Mouse (Mus musculus): ENCODE data around the gene Sertad2. TPM values are rescaled to one million over a fixed set of nuclear protein-coding genes. Genes with fewer than 3 reads are reported as not detected.

The Sertad2 gene
- polyA plus RNA-seq, 1 experiment, result 11.5 TPM

DNA sequence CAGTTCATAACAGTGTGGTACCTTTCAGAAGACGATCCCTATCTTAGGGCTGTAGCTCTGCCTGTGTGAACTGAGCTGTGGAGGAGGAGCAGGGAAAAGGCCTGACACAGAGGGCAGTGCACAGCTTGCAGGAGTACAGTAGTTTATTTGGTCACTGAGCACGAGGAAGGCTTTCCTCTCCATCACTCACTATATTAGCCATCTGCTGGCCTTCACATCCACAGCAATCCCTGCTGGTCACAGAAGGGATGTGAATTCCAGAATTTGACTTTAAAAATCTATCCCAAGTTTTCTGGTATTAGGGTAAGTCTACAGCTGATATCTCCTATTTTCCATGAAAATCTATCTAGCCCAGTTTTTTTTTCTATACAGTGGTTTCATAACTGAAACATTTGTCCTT is 85.2 kb downstream of the Sertad2 start:
- TF ChIP-seq FLI1 (IDR thresholded peaks at IDR 0.05; ENCODE audit: low read length), result no peak
- TF ChIP-seq GATA1 (IDR thresholded peaks at IDR 0.05; ENCODE audit: borderline replicate concordance, low read length), result no peak
- Histone ChIP-seq H3K36me3 (replicated peaks; ENCODE audit: low read length) (no peaks in the 10 kb centered on the region), H3K9me3 (no peaks in the 10 kb centered on the region), H3K4me3 (replicated peaks) (no peak overlapping the region), H3K4me1 (peaks cover 36% of the 10 kb centered on the region), H3K27me3 (replicated peaks) (no peaks in the 10 kb centered on the region)

DNA sequence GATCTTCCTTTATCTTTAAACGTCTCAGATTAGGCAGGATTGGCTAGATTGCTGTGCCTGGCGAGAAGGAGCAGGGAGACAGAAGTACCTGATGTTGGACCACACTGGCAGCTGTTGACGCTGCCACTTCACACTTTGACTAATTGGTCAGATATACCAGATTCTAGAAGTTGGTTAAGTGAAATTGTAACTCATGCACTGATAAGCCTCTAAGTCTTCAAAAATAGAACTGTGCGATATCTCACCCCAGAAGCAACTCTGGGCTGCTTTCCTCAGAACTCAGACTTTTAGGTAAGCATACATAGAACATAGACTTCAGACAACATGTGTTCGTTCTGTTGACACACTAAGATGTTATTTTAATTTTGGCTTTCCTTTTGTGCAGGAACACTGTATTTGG is 86.6 kb downstream of the Sertad2 start:
- Histone ChIP-seq H3K4me1 (peaks cover 51% of the 10 kb centered on the region), H3K9me3 (no peaks in the 10 kb centered on the region), H3K27me3 (replicated peaks) (no peaks in the 10 kb centered on the region), H3K4me3 (replicated peaks) (no peak overlapping the region), H3K36me3 (replicated peaks; ENCODE audit: low read length) (no peaks in the 10 kb centered on the region)
- TF ChIP-seq GATA1 (IDR thresholded peaks at IDR 0.05; ENCODE audit: borderline replicate concordance, low read length) (no peak), FLI1 (IDR thresholded peaks at IDR 0.05; ENCODE audit: low read length) (no peak)

DNA sequence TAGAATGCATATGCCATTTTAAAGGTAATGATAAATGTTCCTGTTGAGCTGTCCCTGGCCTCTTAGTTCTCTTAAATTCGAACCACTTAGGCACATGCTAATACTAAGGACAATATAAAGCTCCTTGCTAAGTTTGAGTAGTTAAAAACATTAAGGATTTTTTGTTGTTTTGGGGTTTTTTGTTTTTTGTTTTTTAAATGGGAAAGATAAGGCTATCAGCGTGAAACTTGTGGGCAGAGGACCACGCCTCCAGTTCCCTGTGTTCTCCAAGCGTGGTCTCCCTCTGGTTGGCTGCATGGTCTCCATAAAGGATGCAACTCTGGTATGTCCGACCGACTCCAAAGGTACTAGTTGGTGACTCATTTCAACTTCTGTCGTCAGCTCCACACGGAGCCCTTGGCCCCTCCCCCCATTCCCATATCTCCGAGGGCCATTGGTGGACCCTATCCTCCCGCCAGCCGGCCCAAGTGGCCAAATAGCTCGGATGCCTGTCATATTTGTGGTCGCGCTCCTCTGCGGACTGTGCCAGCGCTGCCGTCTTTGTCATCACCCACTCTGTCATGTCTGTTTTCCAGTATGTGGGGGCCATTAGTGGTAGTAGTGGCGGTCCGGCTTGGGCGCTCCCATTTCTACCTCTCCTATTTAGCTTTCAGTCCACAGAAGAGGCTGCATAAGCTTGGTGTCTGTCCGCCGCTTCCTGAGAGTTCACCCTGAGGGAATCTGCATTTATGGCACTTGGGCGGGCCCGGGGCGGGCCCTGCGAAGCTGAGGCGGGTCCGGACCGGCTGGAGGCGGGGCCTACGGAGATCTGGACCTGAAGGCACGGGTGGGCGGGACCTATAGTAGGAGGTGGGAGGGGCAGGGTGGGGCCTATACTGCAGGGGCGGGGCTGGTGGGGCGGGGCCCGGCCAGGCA is 88.2 kb downstream of the Sertad2 start:
- Histone ChIP-seq H3K4me1 (peaks cover 62% of the 10 kb centered on the region), H3K36me3 (replicated peaks; ENCODE audit: low read length) (no peaks in the 10 kb centered on the region), H3K9me3 (no peaks in the 10 kb centered on the region), H3K4me3 (replicated peaks) (peak overlapping the region; percentile 94), H3K27me3 (replicated peaks) (no peaks in the 10 kb centered on the region)
- TF ChIP-seq GATA1 (IDR thresholded peaks at IDR 0.05; ENCODE audit: borderline replicate concordance, low read length) (no peak), FLI1 (IDR thresholded peaks at IDR 0.05; ENCODE audit: low read length) (no peak)

DNA sequence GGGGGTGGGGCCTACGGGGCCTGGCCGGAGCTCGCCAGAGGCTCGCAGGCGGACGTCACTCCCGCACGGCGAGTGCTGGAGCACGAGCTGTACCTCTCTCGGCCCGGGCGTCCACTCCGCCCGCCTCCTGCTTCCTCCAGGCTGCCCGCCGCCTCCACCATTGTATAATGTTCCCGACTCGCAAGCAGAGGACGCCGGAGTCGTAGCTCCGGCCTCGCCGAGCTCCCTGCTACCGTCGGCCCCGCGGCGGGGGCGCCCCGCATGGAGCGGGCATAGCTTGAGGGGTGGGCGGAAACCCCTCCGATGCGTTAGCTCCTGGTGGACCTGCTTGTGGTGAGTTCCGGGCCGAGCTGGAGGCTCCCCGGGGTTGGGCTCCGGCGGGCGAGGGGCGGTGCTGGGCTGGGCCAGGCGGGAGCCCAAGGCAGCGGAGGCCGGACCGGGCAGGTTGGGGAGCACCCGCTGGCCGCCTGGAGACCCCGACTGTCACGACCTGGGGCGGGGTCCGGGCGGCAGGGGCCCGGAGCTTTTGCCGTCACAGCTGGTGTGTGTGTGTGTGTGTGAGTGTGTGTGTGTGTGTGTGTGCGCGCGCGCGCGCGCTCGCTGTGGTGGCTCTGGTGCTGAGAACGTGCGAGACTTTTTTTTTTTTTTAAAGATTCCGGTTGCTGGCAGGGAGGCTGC is 89.0 kb downstream of the Sertad2 start:
- TF ChIP-seq GATA1 (IDR thresholded peaks at IDR 0.05; ENCODE audit: borderline replicate concordance, low read length) (no peak), FLI1 (IDR thresholded peaks at IDR 0.05; ENCODE audit: low read length) (no peak)
- no peaks in the 10 kb centered on the region for H3K36me3 ChIP-seq (replicated peaks; ENCODE audit: low read length)

DNA sequence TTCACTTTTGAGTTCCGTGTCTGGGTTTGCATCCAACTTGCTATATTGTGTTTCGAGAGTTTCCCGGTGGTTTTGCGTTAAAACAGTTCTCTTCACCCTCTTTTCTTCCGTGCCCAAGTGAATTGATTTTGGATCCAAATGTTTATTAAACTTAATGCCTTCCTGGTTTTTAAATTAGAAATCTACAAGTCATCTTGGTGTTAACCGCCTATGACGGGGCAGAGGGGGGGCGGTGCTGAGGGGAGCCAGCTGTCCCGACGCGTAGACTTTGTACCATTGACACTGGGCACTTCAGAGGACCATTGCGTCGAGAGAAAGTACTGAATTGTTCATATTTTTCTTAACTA is 89.5 kb downstream of the Sertad2 start:
- no peaks in the 10 kb centered on the region for H3K9me3 ChIP-seq
- no peak for TF ChIP-seq GATA1 (IDR thresholded peaks at IDR 0.05; ENCODE audit: borderline replicate concordance, low read length)
- no peak for TF ChIP-seq FLI1 (IDR thresholded peaks at IDR 0.05; ENCODE audit: low read length)
- no peaks in the 10 kb centered on the region for H3K27me3 ChIP-seq (replicated peaks)
- H3K4me1 ChIP-seq, result peaks cover 61% of the 10 kb centered on the region
- no peaks in the 10 kb centered on the region for H3K36me3 ChIP-seq (replicated peaks; ENCODE audit: low read length)
- H3K4me3 ChIP-seq (replicated peaks), result peak overlapping the region; percentile 94

More for the DNA sequence above, 89.0 kb downstream of the Sertad2 start:
- no peaks in the 10 kb centered on the region for H3K27me3 ChIP-seq (replicated peaks)
- H3K9me3 ChIP-seq, result no peaks in the 10 kb centered on the region
- peaks cover 61% of the 10 kb centered on the region for H3K4me1 ChIP-seq
- peak overlapping the region; percentile 94 for H3K4me3 ChIP-seq (replicated peaks)

DNA sequence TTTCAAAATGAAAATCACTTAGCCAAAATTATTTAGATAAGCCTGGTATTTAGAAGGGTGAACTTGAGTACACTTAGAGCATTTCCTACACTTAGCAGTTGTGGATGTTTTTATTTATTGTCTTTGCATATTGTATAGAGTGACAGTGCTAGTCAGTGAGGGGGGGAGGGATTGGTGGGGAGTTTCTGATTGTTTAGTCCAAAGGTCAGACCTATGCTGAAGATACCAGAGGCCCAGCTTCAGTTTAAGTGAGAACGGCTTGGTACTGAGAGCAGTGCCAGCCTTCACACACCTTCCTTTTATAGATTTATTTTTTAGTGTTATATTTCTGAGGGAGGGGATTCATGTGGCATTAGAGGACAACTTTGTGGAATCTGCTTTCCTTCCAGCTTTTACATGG is 91.5 kb downstream of the Sertad2 start:
- peaks cover 70% of the 10 kb centered on the region for H3K4me1 ChIP-seq
- H3K27me3 ChIP-seq (replicated peaks), result no peaks in the 10 kb centered on the region
- no peaks in the 10 kb centered on the region for H3K36me3 ChIP-seq (replicated peaks; ENCODE audit: low read length)
- H3K4me3 ChIP-seq (replicated peaks), result no peak overlapping the region
- TF ChIP-seq FLI1 (IDR thresholded peaks at IDR 0.05; ENCODE audit: low read length) (no peak), GATA1 (IDR thresholded peaks at IDR 0.05; ENCODE audit: borderline replicate concordance, low read length) (no peak)
- no peaks in the 10 kb centered on the region for H3K9me3 ChIP-seq

DNA sequence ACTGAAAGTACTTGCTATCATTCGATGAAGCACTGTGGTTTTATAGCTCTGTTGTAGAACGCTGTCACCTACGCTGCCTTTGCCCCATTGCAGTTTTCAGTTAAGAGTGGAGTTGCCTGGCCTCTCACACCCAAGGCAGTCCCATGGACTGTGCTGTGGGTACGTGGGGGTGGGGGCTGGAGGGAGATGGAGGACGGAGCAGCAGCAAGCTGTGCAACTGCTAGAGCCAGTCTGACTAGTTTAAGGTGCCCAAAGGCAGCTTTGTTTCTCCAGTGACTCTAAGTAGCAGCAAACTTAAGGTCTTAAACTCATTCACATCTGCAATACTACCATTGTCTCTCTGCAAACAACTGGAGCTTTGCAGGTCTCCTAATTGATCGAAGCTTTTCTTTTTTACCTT is 92.6 kb downstream of the Sertad2 start:
- no peak for TF ChIP-seq FLI1 (IDR thresholded peaks at IDR 0.05; ENCODE audit: low read length)
- TF ChIP-seq GATA1 (IDR thresholded peaks at IDR 0.05; ENCODE audit: borderline replicate concordance, low read length), result no peak
- H3K4me3 ChIP-seq (replicated peaks), result peak overlapping the region; percentile 66
- H3K4me1 ChIP-seq, result peaks cover 71% of the 10 kb centered on the region
- no peaks in the 10 kb centered on the region for H3K9me3 ChIP-seq
- no peaks in the 10 kb centered on the region for H3K36me3 ChIP-seq (replicated peaks; ENCODE audit: low read length)
- H3K27me3 ChIP-seq (replicated peaks), result no peaks in the 10 kb centered on the region

DNA sequence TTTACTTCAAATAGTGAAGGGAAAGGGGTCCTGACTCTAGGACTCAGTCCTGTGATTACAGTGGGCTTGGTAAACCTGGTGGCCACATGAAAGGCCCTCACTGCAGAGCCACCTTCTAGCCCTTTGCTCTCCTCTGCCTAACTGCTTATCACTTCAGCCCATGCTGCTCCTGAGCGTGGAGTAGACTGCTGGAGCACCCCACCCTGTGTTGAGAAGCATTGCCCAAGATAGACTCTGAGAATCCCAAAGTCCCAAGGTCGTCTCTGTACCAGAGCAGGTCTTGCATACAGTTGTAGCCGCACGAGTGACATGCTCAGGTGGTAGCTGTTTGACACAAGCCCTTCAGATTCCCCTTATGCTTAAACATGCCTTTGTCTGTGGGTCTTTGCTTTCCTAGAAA is 93.1 kb downstream of the Sertad2 start:
- Histone ChIP-seq H3K9me3 (no peaks in the 10 kb centered on the region), H3K4me3 (replicated peaks) (peak overlapping the region; percentile 69), H3K36me3 (replicated peaks; ENCODE audit: low read length) (no peaks in the 10 kb centered on the region), H3K4me1 (peaks cover 71% of the 10 kb centered on the region), H3K27me3 (replicated peaks) (no peaks in the 10 kb centered on the region)
- TF ChIP-seq GATA1 (IDR thresholded peaks at IDR 0.05; ENCODE audit: borderline replicate concordance, low read length), result no peak
- TF ChIP-seq FLI1 (IDR thresholded peaks at IDR 0.05; ENCODE audit: low read length), result no peak

DNA sequence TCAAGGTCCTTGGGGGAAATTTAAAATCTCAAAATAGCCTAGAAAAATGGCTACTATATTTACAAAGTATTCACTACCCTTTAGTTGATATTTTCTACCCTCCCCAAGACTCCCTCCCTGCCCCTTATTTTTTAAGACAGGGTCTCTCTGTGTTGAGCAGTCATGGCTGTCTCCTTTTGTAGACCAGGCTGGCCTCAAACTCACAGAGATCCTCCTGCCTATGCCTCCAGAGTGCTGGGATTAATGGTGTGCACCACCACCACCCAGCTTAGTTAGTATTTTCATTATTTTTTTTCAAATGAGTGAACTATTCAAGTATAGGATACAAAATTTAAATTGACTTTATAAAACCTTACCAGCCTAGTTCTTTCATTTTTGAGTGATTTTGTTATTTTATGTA is 94.0 kb downstream of the Sertad2 start:
- Histone ChIP-seq H3K27me3 (replicated peaks) (no peaks in the 10 kb centered on the region), H3K4me3 (replicated peaks) (no peak overlapping the region), H3K4me1 (peaks cover 77% of the 10 kb centered on the region), H3K36me3 (replicated peaks; ENCODE audit: low read length) (peaks cover 8% of the 10 kb centered on the region), H3K9me3 (no peaks in the 10 kb centered on the region)
- TF ChIP-seq GATA1 (IDR thresholded peaks at IDR 0.05; ENCODE audit: borderline replicate concordance, low read length), result no peak
- no peak for TF ChIP-seq FLI1 (IDR thresholded peaks at IDR 0.05; ENCODE audit: low read length)

DNA sequence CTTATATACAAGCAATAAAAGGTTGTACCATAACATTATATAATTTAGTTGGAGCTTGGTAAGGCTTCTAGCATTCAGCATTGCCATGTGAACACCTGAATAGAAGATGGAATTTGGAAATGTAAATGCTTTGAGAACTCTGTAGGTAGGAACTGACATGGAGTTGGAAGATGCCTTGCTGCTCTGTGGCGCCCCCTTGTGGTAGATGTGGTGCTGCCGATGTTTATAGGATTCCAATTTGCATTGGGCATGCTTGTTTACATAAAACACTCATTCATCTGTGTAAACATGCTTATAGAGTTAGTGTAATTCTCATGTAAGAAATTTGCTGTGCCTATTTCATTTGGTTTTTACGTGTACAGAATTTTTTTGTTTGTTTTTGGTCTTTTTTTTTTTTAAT is 95.8 kb downstream of the Sertad2 start:
- Histone ChIP-seq H3K4me1 (peaks cover 84% of the 10 kb centered on the region), H3K36me3 (replicated peaks; ENCODE audit: low read length) (peaks cover 8% of the 10 kb centered on the region), H3K9me3 (no peaks in the 10 kb centered on the region), H3K27me3 (replicated peaks) (no peaks in the 10 kb centered on the region), H3K4me3 (replicated peaks) (no peak overlapping the region)
- TF ChIP-seq GATA1 (IDR thresholded peaks at IDR 0.05; ENCODE audit: borderline replicate concordance, low read length) (no peak), FLI1 (IDR thresholded peaks at IDR 0.05; ENCODE audit: low read length) (no peak)

All from megakaryocyte, embryonic 14.5 days (primary cell).